Mouse (Mus musculus): ENCODE measurements around the gene Ccdc13. TPM values are rescaled to one million over a fixed set of nuclear protein-coding genes. Genes with fewer than 3 reads are reported as not detected.

Ccdc13 gene
- total and polyA plus RNA-seq, 2 experiments from 2014 or later, result 3.0 to 4.8 TPM

GRCm38 (mm10) chr9:121872062-121872683 lies 32.9 kb upstream of the Ccdc13 start:
- no peaks in the 10 kb centered on the region for H3K9me3 ChIP-seq (ENCODE audit: low read length)
- ATAC-seq (ENCODE audit: low FRiP score) (no peak), DNase-seq (ENCODE audit: low spot score) (no peak)
- no peak overlapping the region for H3K27ac ChIP-seq (ENCODE audit: low read depth, low read length)
- H3K4me1 ChIP-seq (ENCODE audit: insufficient read depth, low read length), result no peaks in the 10 kb centered on the region
- no peak overlapping the region for H3K9ac ChIP-seq (replicated peaks; ENCODE audit: low read length, poor library complexity, severe bottlenecking)
- 84% methylated on average over 2 of the region's 2 CpGs for WGBS
- no peaks in the 10 kb centered on the region for H3K36me3 ChIP-seq (ENCODE audit: insufficient read depth, low read length)
- H3K27me3 ChIP-seq (ENCODE audit: insufficient read depth, low read length), result no peaks in the 10 kb centered on the region
- no peak overlapping the region for H3K4me3 ChIP-seq (ENCODE audit: low read depth, low read length)
- TF ChIP-seq CTCF (IDR thresholded peaks at IDR 0.05), result no peak
- H3K4me2 ChIP-seq (ENCODE audit: low read depth, low read length, poor library complexity, severe bottlenecking), result no peak overlapping the region

- Histone ChIP-seq H3K4me3 (ENCODE audit: low read depth, low read length) (no peak overlapping the region), H3K4me1 (ENCODE audit: insufficient read depth, low read length) (no peaks in the 10 kb centered on the region), H3K36me3 (ENCODE audit: insufficient read depth, low read length) (no peaks in the 10 kb centered on the region), H3K27me3 (ENCODE audit: insufficient read depth, low read length) (no peaks in the 10 kb centered on the region), H3K9ac (replicated peaks; ENCODE audit: low read length, poor library complexity, severe bottlenecking) (no peak overlapping the region), H3K9me3 (ENCODE audit: low read length) (no peaks in the 10 kb centered on the region), H3K27ac (ENCODE audit: low read depth, low read length) (no peak overlapping the region), H3K4me2 (ENCODE audit: low read depth, low read length, poor library complexity, severe bottlenecking) (no peak overlapping the region)
- TF ChIP-seq CTCF (IDR thresholded peaks at IDR 0.05), result no peak
- WGBS, result 67% methylated on average over 4 of the region's 4 CpGs
- DNase-seq (ENCODE audit: low spot score) (peak; percentile 26), ATAC-seq (ENCODE audit: low FRiP score) (no peak)
Observed at GRCm38 (mm10) chr9:121869973-121870515, 30.8 kb upstream of the Ccdc13 start.

DNA sequence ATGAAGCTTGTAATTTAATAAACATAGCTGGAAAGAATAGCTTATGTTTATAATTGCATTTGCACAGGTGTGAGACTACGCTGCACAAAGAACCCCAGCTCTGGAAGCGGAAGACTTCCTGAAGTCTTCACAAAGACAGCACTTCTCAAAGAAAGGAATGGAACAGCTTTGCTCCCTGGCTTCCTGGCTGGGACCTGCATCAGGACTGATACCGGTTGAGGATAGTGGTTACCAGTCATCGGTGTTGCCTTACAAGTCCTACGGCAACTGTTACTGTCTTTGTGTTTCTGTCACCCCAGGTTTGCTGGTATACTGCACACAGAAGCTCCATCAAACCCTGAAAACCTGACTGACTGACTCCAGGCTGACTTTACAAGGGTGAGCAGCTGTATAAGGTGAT lies 30.2 kb upstream of the Ccdc13 start:
- Histone ChIP-seq H3K36me3 (ENCODE audit: insufficient read depth, low read length) (no peaks in the 10 kb centered on the region), H3K4me3 (ENCODE audit: low read depth, low read length) (no peak overlapping the region), H3K27me3 (ENCODE audit: insufficient read depth, low read length) (no peaks in the 10 kb centered on the region), H3K4me1 (ENCODE audit: insufficient read depth, low read length) (no peaks in the 10 kb centered on the region), H3K27ac (ENCODE audit: low read depth, low read length) (no peak overlapping the region), H3K4me2 (ENCODE audit: low read depth, low read length, poor library complexity, severe bottlenecking) (no peak overlapping the region), H3K9ac (replicated peaks; ENCODE audit: low read length, poor library complexity, severe bottlenecking) (no peak overlapping the region), H3K9me3 (ENCODE audit: low read length) (no peaks in the 10 kb centered on the region)
- no peak for TF ChIP-seq CTCF (IDR thresholded peaks at IDR 0.05)
- 92% methylated on average over 5 of the region's 5 CpGs for WGBS
- ATAC-seq (ENCODE audit: low FRiP score), result no peak
- no peak for DNase-seq (ENCODE audit: low spot score)

DNA sequence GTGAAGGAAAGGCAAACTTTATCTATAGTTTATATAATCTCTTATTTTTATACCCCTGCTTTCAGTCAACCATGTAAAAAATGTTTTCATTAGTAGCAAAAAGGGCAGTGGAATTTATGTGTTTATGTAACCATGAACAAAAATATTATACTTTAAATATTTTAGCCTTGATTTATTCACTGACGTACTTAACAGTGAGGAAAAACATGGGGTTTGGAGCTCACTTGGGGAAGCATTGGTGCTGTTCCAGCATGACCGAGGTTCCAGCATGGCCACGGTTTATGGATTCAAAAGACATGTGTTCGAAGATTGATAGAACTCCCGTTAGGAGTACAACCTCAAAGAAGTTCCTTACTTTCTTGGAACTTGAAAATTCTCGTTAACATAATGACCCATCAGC lies 29.0 kb upstream of the Ccdc13 start:
- no peaks in the 10 kb centered on the region for H3K27me3 ChIP-seq (ENCODE audit: insufficient read depth, low read length)
- H3K36me3 ChIP-seq (ENCODE audit: insufficient read depth, low read length), result no peaks in the 10 kb centered on the region
- no peak for TF ChIP-seq CTCF (IDR thresholded peaks at IDR 0.05)
- no peak for DNase-seq (ENCODE audit: low spot score)
- no peak overlapping the region for H3K4me2 ChIP-seq (ENCODE audit: low read depth, low read length, poor library complexity, severe bottlenecking)
- no peak overlapping the region for H3K4me3 ChIP-seq (ENCODE audit: low read depth, low read length)
- 89% methylated on average over 6 of the region's 6 CpGs for WGBS
- ATAC-seq (ENCODE audit: low FRiP score), result no peak
- no peak overlapping the region for H3K27ac ChIP-seq (ENCODE audit: low read depth, low read length)
- H3K4me1 ChIP-seq (ENCODE audit: insufficient read depth, low read length), result no peaks in the 10 kb centered on the region
- H3K9ac ChIP-seq (replicated peaks; ENCODE audit: low read length, poor library complexity, severe bottlenecking), result no peak overlapping the region
- no peaks in the 10 kb centered on the region for H3K9me3 ChIP-seq (ENCODE audit: low read length)

DNA sequence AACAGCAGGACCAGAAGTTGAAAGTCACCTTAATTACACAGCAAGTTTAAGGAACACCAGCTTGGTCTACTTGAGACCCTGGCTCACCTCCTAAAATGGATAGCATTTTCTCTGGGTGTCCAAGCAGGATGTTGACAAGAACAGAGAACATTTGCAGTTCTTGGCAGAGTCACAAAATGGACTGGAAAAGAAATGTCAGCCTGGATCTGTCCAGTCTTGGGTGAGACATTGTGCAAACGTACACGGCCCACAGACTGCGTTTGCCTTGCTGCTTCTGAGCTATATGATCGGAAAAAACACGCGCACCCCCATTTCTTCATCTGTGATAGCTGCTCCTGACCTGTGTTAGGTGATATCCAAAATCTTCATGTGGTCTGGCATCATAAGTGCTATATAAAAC lies 28.4 kb upstream of the Ccdc13 start:
- no peak for TF ChIP-seq CTCF (IDR thresholded peaks at IDR 0.05)
- H3K9ac ChIP-seq (replicated peaks; ENCODE audit: low read length, poor library complexity, severe bottlenecking), result no peak overlapping the region
- H3K4me3 ChIP-seq (ENCODE audit: low read depth, low read length), result no peak overlapping the region
- H3K27ac ChIP-seq (ENCODE audit: low read depth, low read length), result no peak overlapping the region
- no peak for DNase-seq (ENCODE audit: low spot score)
- no peak for ATAC-seq (ENCODE audit: low FRiP score)
- H3K4me2 ChIP-seq (ENCODE audit: low read depth, low read length, poor library complexity, severe bottlenecking), result no peak overlapping the region
- no peaks in the 10 kb centered on the region for H3K27me3 ChIP-seq (ENCODE audit: insufficient read depth, low read length)
- H3K36me3 ChIP-seq (ENCODE audit: insufficient read depth, low read length), result no peaks in the 10 kb centered on the region
- H3K9me3 ChIP-seq (ENCODE audit: low read length), result no peaks in the 10 kb centered on the region
- WGBS, result 91% methylated on average over 6 of the region's 6 CpGs
- no peaks in the 10 kb centered on the region for H3K4me1 ChIP-seq (ENCODE audit: insufficient read depth, low read length)

DNA sequence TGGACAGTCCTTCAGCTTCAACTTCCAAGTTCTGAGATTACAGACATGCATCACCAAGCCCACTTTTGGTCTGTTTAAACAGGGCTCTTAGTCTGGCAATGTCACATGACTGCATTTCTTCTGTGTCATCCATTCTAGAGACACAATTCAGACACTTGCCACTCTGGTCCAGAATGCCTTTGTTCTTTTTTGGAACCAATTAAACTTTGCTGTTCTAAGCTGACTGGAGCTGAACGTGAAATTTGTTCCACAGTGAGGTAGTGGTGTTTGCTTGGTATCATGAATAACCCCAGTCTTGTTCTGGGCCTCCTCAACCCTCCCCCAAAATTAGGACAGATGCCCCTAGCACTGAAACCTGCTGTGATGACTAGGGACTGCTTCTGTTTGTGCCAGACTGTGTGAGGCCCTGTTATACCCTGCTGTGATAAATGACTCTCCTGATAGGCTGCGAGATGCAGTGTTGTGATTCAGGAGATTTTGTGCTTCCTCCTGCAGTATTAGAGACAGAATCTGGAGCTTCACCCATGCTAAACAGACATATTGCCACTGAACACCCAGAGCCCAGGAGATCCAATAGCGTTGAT lies 26.3 kb upstream of the Ccdc13 start:
- no peak for TF ChIP-seq CTCF (IDR thresholded peaks at IDR 0.05)
- no peaks in the 10 kb centered on the region for H3K36me3 ChIP-seq (ENCODE audit: insufficient read depth, low read length)
- 43% methylated on average over 3 of the region's 3 CpGs for WGBS
- no peaks in the 10 kb centered on the region for H3K4me1 ChIP-seq (ENCODE audit: insufficient read depth, low read length)
- no peak overlapping the region for H3K9ac ChIP-seq (replicated peaks; ENCODE audit: low read length, poor library complexity, severe bottlenecking)
- no peaks in the 10 kb centered on the region for H3K27me3 ChIP-seq (ENCODE audit: insufficient read depth, low read length)
- ATAC-seq (ENCODE audit: low FRiP score) (no peak), DNase-seq (ENCODE audit: low spot score) (peak; percentile 22)
- H3K9me3 ChIP-seq (ENCODE audit: low read length), result no peaks in the 10 kb centered on the region
- H3K4me3 ChIP-seq (ENCODE audit: low read depth, low read length), result no peak overlapping the region
- H3K27ac ChIP-seq (ENCODE audit: low read depth, low read length), result no peak overlapping the region
- H3K4me2 ChIP-seq (ENCODE audit: low read depth, low read length, poor library complexity, severe bottlenecking), result no peak overlapping the region

Data from midbrain, postnatal 0 days (tissue).